Mouse (Mus musculus): ENCODE measurements at regions not wholly inside any gene's neighbourhood (a gene's known extent, or its start where the extent isn't known, plus 50 kb on each side); places are given as distances from the start of the nearest gene placed in this dataset.

DNA sequence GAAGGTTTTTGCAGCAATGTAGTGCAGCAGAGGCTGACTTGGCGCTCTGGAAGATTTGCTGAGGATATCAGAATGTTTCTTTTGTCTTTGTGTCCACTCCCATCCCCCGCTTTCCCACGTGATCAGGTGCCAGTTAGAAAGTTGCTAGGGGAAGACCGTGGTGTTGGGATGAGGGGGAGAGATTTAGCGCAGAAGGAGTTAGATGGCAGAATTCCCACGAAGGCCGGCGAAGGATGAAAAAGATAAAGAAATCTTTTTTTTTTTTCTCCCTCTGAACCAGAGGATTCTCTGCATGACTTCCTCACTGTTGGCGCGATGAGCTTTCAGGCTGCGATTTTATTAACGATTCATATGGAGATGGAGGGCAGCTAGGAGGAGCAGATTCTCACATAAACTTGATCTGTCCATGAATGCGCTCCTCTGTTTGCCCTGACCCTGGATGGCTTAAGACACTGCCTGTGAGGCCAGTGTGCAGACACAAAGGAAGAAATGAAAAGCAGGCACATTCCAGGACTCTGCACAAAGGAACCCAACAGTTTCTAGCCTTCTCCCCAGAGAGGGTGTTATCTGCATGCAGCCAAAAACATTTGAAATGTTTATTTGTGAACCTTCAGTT is 201.5 kb downstream of the Gm11146 start:
- DNase-seq (ENCODE audit: low spot score), result no peak
- H3K4me3 ChIP-seq (ENCODE audit: low read depth, low read length), result no peak overlapping the region

DNA sequence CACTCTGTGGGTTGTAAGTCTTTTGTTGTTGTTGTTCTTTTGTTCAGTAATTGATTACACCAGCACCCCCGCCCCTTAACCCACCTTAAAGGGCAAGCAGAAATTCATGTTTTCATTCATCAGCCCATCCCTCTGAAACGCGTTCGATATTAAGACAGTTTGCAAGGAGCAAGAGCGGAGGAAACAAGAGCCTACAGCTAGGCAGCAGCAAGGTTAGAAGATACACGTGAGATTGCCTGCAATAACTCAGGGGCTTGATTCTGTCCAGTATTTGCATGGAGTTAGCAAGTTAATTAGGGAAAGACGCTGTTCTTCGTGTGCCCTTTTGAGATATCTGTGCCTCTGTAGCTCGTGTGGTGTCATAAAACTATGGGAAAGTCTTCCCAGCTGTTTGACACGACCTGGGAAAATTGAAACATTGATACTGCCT is 202.0 kb downstream of the Gm11146 start:
- no peak for ATAC-seq (ENCODE audit: extremely low read depth, insufficient number of reproducible peaks, low FRiP score, poor library complexity, severe bottlenecking)
- DNase-seq (ENCODE audit: low spot score), result no peak
- H3K4me1 ChIP-seq (ENCODE audit: insufficient read depth, low read depth, low read length), result no peaks in the 10 kb centered on the region
- H3K9me3 ChIP-seq (replicated peaks), result 0 out of 2 replicates have a peak, but pooled peaks cover 2% of the 10 kb centered on the region
- no peaks in the 10 kb centered on the region for H3K27me3 ChIP-seq (ENCODE audit: insufficient read depth, low read length)
- no peak overlapping the region for H3K4me3 ChIP-seq (ENCODE audit: low read depth, low read length)
- no peak for TF ChIP-seq POLR2AphosphoS5 (IDR thresholded peaks at IDR 0.05; ENCODE audit: insufficient replicate concordance, low read depth, low read length)
- TF ChIP-seq TAL1 (conservative IDR thresholded peaks at IDR 0.05; ENCODE audit: low read depth, low read length), result no peak
- TF ChIP-seq GATA1 (IDR thresholded peaks at IDR 0.05; ENCODE audit: borderline replicate concordance, low read length), result no peak
- TF ChIP-seq CTCF (IDR thresholded peaks at IDR 0.05; ENCODE audit: low read depth, low read length), result no peak
- TF ChIP-seq GATA2 (IDR thresholded peaks at IDR 0.05; ENCODE audit: borderline replicate concordance, low read depth, low read length), result no peak
- H3K36me3 ChIP-seq (replicated peaks), result no peaks in the 10 kb centered on the region

More for the DNA sequence above, 201.5 kb downstream of the Gm11146 start:
- TF ChIP-seq GATA2 (IDR thresholded peaks at IDR 0.05; ENCODE audit: borderline replicate concordance, low read depth, low read length) (no peak), POLR2AphosphoS5 (IDR thresholded peaks at IDR 0.05; ENCODE audit: insufficient replicate concordance, low read depth, low read length) (no peak), CTCF (IDR thresholded peaks at IDR 0.05; ENCODE audit: low read depth, low read length) (no peak), TAL1 (conservative IDR thresholded peaks at IDR 0.05; ENCODE audit: low read depth, low read length) (no peak), GATA1 (IDR thresholded peaks at IDR 0.05; ENCODE audit: borderline replicate concordance, low read length) (no peak)
- peaks cover 4% of the 10 kb centered on the region; the same call in 1 of the 2 replicates for H3K9me3 ChIP-seq (replicated peaks)
- ATAC-seq (ENCODE audit: extremely low read depth, insufficient number of reproducible peaks, low FRiP score, poor library complexity, severe bottlenecking), result no peak
- no peaks in the 10 kb centered on the region for H3K27me3 ChIP-seq (ENCODE audit: insufficient read depth, low read length)
- H3K4me1 ChIP-seq (ENCODE audit: insufficient read depth, low read depth, low read length), result no peaks in the 10 kb centered on the region
- H3K36me3 ChIP-seq (replicated peaks), result no peaks in the 10 kb centered on the region

DNA sequence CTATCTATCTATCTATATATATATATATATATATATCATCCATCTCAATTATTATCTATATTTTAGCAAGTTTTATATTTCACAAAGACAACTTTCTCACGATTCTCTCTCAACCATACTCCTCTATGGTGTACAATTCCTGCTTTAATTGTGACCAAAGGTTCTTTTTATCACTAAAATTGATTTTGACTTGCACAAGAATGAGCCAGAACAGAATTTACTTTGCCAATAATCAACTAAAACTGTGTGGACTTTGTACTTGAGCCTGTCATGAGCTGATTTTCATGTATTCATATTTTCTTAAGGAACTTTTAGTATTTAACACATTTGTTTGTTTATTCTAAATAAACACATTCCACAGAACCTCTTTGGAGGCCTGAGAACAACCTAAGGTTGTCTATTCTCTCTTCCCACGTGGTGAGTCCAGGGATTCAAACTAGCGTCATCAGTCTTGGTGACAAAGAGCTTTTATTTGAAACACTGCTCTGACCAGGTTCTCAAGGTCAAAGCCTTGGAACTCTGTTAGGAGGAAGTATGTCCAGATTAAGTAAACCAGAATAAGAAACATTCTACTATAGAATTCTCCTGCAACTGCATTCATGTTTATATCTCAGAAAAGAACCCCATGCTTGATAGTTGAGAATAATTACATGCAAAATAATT is 207.7 kb downstream of the Gm11146 start:
- DNase-seq (ENCODE audit: low spot score), result no peak
- ATAC-seq (ENCODE audit: extremely low read depth, insufficient number of reproducible peaks, low FRiP score, poor library complexity, severe bottlenecking), result no peak
- Histone ChIP-seq H3K4me3 (ENCODE audit: low read depth, low read length) (no peak overlapping the region), H3K9me3 (replicated peaks) (no peaks in the 10 kb centered on the region), H3K36me3 (replicated peaks) (no peaks in the 10 kb centered on the region), H3K4me1 (ENCODE audit: insufficient read depth, low read depth, low read length) (no peaks in the 10 kb centered on the region), H3K27me3 (ENCODE audit: insufficient read depth, low read length) (no peaks in the 10 kb centered on the region)
- TF ChIP-seq CTCF (IDR thresholded peaks at IDR 0.05; ENCODE audit: low read depth, low read length), result no peak
- no peak for TF ChIP-seq TAL1 (conservative IDR thresholded peaks at IDR 0.05; ENCODE audit: low read depth, low read length)
- no peak for TF ChIP-seq POLR2AphosphoS5 (IDR thresholded peaks at IDR 0.05; ENCODE audit: insufficient replicate concordance, low read depth, low read length)
- no peak for TF ChIP-seq GATA2 (IDR thresholded peaks at IDR 0.05; ENCODE audit: borderline replicate concordance, low read depth, low read length)
- no peak for TF ChIP-seq GATA1 (IDR thresholded peaks at IDR 0.05; ENCODE audit: borderline replicate concordance, low read length)

DNA sequence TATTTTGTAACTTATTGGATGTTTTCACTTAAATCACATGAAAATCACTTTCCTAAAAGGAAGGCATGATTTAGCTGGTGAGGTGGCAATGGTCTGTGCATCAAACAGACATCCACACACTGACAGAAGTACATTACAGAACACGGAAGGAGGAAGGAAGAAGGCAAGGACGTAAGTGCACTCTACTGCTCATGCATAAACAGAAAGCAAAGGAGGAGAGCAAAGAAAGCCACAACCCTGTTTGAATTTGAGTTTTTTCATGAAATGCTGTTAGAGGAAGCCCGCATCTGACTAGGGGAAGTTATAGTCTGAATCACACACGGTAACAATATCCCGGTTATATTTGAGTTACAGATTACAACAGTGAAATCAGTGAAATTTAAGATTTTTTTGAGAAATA is 208.4 kb downstream of the Gm11146 start:
- no peaks in the 10 kb centered on the region for H3K27me3 ChIP-seq (ENCODE audit: insufficient read depth, low read length)
- no peaks in the 10 kb centered on the region for H3K36me3 ChIP-seq (replicated peaks)
- no peak for TF ChIP-seq GATA1 (IDR thresholded peaks at IDR 0.05; ENCODE audit: borderline replicate concordance, low read length)
- no peak for TF ChIP-seq TAL1 (conservative IDR thresholded peaks at IDR 0.05; ENCODE audit: low read depth, low read length)
- no peak for TF ChIP-seq GATA2 (IDR thresholded peaks at IDR 0.05; ENCODE audit: borderline replicate concordance, low read depth, low read length)
- TF ChIP-seq CTCF (IDR thresholded peaks at IDR 0.05; ENCODE audit: low read depth, low read length), result no peak
- TF ChIP-seq POLR2AphosphoS5 (IDR thresholded peaks at IDR 0.05; ENCODE audit: insufficient replicate concordance, low read depth, low read length), result no peak
- no peaks in the 10 kb centered on the region for H3K9me3 ChIP-seq (replicated peaks)
- DNase-seq (ENCODE audit: low spot score) (no peak), ATAC-seq (ENCODE audit: extremely low read depth, insufficient number of reproducible peaks, low FRiP score, poor library complexity, severe bottlenecking) (no peak)
- no peaks in the 10 kb centered on the region for H3K4me1 ChIP-seq (ENCODE audit: insufficient read depth, low read depth, low read length)
- H3K4me3 ChIP-seq (ENCODE audit: low read depth, low read length), result no peak overlapping the region

DNA sequence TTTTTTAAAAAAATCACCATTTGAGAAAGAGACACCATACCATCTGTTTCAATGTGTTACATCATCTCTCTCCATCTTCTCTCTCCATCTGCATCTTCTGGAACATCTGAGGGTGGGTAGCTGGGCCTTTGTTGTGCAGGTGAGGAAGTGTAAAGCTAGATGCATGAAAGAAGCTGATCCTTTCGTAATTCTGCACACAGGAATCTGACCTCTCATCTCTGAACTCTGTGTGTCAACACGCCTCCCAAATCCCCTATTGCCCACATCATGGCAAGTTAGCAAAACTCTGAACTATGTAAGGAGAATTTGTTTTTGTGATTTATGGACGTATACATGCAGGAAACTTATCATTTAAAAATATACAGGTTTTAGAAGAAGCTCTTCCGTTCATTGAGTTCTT is 209.7 kb downstream of the Gm11146 start:
- Histone ChIP-seq H3K27me3 (ENCODE audit: insufficient read depth, low read length) (no peaks in the 10 kb centered on the region), H3K9me3 (replicated peaks) (no peaks in the 10 kb centered on the region), H3K4me3 (ENCODE audit: low read depth, low read length) (no peak overlapping the region), H3K36me3 (replicated peaks) (no peaks in the 10 kb centered on the region), H3K4me1 (ENCODE audit: insufficient read depth, low read depth, low read length) (no peaks in the 10 kb centered on the region)
- TF ChIP-seq GATA1 (IDR thresholded peaks at IDR 0.05; ENCODE audit: borderline replicate concordance, low read length), result no peak
- TF ChIP-seq GATA2 (IDR thresholded peaks at IDR 0.05; ENCODE audit: borderline replicate concordance, low read depth, low read length), result no peak
- no peak for TF ChIP-seq CTCF (IDR thresholded peaks at IDR 0.05; ENCODE audit: low read depth, low read length)
- TF ChIP-seq TAL1 (conservative IDR thresholded peaks at IDR 0.05; ENCODE audit: low read depth, low read length), result no peak
- TF ChIP-seq POLR2AphosphoS5 (IDR thresholded peaks at IDR 0.05; ENCODE audit: insufficient replicate concordance, low read depth, low read length), result no peak
- no peak for DNase-seq (ENCODE audit: low spot score)
- ATAC-seq (ENCODE audit: extremely low read depth, insufficient number of reproducible peaks, low FRiP score, poor library complexity, severe bottlenecking), result no peak

DNA sequence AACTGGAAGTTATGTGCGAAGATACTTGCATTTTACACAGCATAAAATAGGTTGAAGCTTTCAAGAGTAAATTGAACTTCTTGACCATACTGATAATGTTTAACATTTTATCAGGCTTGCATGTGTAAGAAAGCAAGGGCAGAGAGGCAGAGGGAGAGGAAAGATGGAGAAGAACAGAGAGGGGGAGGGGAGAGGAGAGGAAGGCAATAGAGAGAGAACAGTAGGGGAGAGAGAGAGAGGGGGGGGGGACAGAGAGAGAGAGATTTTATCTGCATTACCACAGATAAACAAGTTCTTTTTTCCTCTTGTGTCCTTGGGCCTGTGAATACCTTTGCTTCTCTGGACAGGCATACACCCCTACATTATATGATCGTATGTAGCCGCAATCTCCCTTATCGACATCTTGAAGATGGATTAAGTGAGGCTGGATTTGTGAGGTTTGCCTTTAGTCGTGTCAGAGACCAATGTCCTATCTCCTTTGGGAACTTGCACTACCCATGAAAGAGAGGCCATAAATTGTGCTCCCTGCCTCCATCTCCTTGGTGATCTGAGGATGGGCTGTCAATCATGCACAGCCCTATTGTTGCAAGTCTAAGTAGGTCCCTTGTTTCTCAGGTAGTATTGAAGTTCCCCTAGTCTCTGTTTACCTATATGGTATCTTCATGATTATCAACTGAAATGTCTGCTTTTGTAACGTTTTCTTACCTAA is 217.7 kb downstream of the Gm11146 start:
- no peaks in the 10 kb centered on the region for H3K27me3 ChIP-seq (ENCODE audit: insufficient read depth, low read length)
- H3K4me1 ChIP-seq (ENCODE audit: insufficient read depth, low read depth, low read length), result no peaks in the 10 kb centered on the region
- H3K36me3 ChIP-seq (replicated peaks), result no peaks in the 10 kb centered on the region
- no peak overlapping the region for H3K4me3 ChIP-seq (ENCODE audit: low read depth, low read length)
- DNase-seq (ENCODE audit: low spot score) (no peak), ATAC-seq (ENCODE audit: extremely low read depth, insufficient number of reproducible peaks, low FRiP score, poor library complexity, severe bottlenecking) (no peak)
- H3K9me3 ChIP-seq (replicated peaks), result no peaks in the 10 kb centered on the region; the same call in 1 of the 2 replicates
- TF ChIP-seq GATA2 (IDR thresholded peaks at IDR 0.05; ENCODE audit: borderline replicate concordance, low read depth, low read length) (no peak), TAL1 (conservative IDR thresholded peaks at IDR 0.05; ENCODE audit: low read depth, low read length) (no peak), POLR2AphosphoS5 (IDR thresholded peaks at IDR 0.05; ENCODE audit: insufficient replicate concordance, low read depth, low read length) (no peak), CTCF (IDR thresholded peaks at IDR 0.05; ENCODE audit: low read depth, low read length) (no peak), GATA1 (IDR thresholded peaks at IDR 0.05; ENCODE audit: borderline replicate concordance, low read length) (no peak)

Data from G1E (cell line).